Mouse (Mus musculus) liver, postnatal 0 days (tissue): ENCODE results near the gene Rnf215. TPM values are rescaled to one million over a fixed set of nuclear protein-coding genes. Genes with fewer than 3 reads are reported as not detected.
"Not testable (repeated sequence)": the region's sequence is repeated elsewhere in the genome, so short reads cannot be mapped to it uniquely, and the experiment has no call there.

Experiments
- ATAC-seq: fragments of 200-750 bp; cut with Nextera tagmentation; 2 replicates; pipeline ENCODE4 v1.8.0; 2017; ENCODE audit warnings: mild to moderate bottlenecking, moderate library complexity
- DNase-seq: peaks from one replicate; pipeline ENCODE4 v3.0.0-alpha.2; 2016
- H3K27ac ChIP-seq: fragments of 300-500 bp; sonication (generic); 2 replicates; pipeline ENCODE4 v1.5.1; 2014; ENCODE audit warnings: antibody characterized with exemption, moderate library complexity, mild to moderate bottlenecking, low read depth
- H3K27me3 ChIP-seq: fragments of 300-500 bp; sonication (generic); 2 replicates; pipeline ENCODE4 v1.6.1; 2014; ENCODE audit warnings: low read length, control low read depth, mixed read lengths; ENCODE audit not compliant: insufficient read depth
- H3K36me3 ChIP-seq: fragments of 300-500 bp; sonication (generic); replicated peaks from 2 replicates; pipeline ENCODE4 v1.6.1; 2014; ENCODE audit warnings: mild to moderate bottlenecking, control low read depth, low read length, moderate library complexity, mixed read lengths; ENCODE audit not compliant: insufficient read depth
- H3K4me1 ChIP-seq: fragments of 300-500 bp; sonication (generic); 2 replicates; pipeline ENCODE4 v1.6.1; 2014; ENCODE audit warnings: antibody characterized with exemption, mild to moderate bottlenecking, control low read depth; ENCODE audit not compliant: insufficient read depth
- H3K4me2 ChIP-seq: fragments of 300-500 bp; sonication (generic); 2 replicates; pipeline ENCODE4 v1.6.1; 2014; ENCODE audit warnings: low read depth, mild to moderate bottlenecking, low read length, moderate library complexity, mixed read lengths
- H3K4me3 ChIP-seq: fragments of 300-500 bp; sonication (generic); 2 replicates; pipeline ENCODE4 v1.5.1; 2014; ENCODE audit warnings: low read depth, low read length
- H3K9ac ChIP-seq: fragments of 300-500 bp; sonication (generic); replicated peaks from 2 replicates; pipeline ENCODE4 v1.6.1; 2014; ENCODE audit warnings: mild to moderate bottlenecking, moderate library complexity
- H3K9me3 ChIP-seq: fragments of 300-500 bp; sonication (generic); 2 replicates; pipeline ENCODE4 v1.6.1; 2016; ENCODE audit warnings: mild to moderate bottlenecking, control low read depth, low read length, mixed read lengths
- CTCF ChIP-seq: sonication (generic); IDR thresholded peaks from 2 replicates; pipeline ENCODE4 v1.5.1; 2016; ENCODE audit warnings: antibody characterized with exemption, low read depth
- EP300 ChIP-seq: IDR thresholded peaks from 2 replicates; pipeline ENCODE4 v1.6.1; 2016; ENCODE audit warnings: antibody characterized with exemption, low read depth, mild to moderate bottlenecking
- WGBS: fragments of 180-500 bp; shearing (Covaris S2); extraction: QIAGEN DNeasy Blood & Tissue Kit; methylation state at CpG from one replicate; pipeline ENCODE4 v1.1.7; 2014; ENCODE audit not compliant: insufficient replicate concordance; 5-methylcytosine and 5-hydroxymethylcytosine counted together
- polyA plus RNA-seq: library from polyadenylated mRNA; unstranded; fragments of >200 nt; fragmentation: Nextera tagmentation; extraction: Ambion mirVana; gene quantifications from 2 replicates; pipeline ENCODE4 v1.2.1, GENCODE M21; 2015

The Rnf215 gene
- polyA plus RNA-seq, 1 experiment from 2014 or later = 6.4 TPM

GRCm38 (mm10) chr11:4099447-4099846 is 35.6 kb upstream of the Rnf215 start:
- 68% methylated on average over 3 of the region's 3 CpGs for WGBS
- Histone ChIP-seq H3K4me3 (no peak overlapping the region), H3K9ac (no peak overlapping the region), H3K27me3 (no peaks in the 10 kb centered on the region), H3K27ac (no peak overlapping the region), H3K4me2 (no peak overlapping the region), H3K4me1 (peaks cover 27% of the 10 kb centered on the region), H3K36me3 (peaks cover 24% of the 10 kb centered on the region), H3K9me3 (no peaks in the 10 kb centered on the region)
- DNase-seq (no peak), ATAC-seq (no peak)
- TF ChIP-seq CTCF (no peak), EP300 (no peak)

- no peak for DNase-seq
- H3K36me3 ChIP-seq = peaks cover 29% of the 10 kb centered on the region
- 73% methylated on average over 5 of the region's 5 CpGs for WGBS
These were observed 33.2 kb upstream of the Rnf215 start for GRCm38 (mm10) chr11:4101851-4102250.

DNA sequence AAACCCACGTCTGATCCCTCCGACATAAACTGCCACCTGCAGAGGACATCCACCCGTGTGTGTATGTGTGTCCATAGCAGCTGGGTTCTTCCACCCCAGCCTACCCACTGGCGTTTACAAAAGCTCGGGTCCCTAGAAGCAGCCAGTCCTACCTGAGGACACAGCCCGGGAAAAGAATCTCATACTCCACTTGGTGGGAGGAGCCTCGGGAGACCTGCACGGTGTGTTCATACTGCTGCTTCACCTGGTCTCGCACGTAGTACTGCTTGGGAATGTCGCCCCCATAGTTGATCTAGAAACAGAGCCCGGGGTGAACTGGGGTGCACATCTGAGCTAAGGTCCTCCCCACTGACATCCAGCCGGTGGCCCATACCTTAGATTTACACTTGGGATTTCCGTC is 31.5 kb upstream of the Rnf215 start:
- WGBS = 82% methylated on average over 14 of the region's 14 CpGs
- no peak overlapping the region for H3K4me3 ChIP-seq

More at GRCm38 (mm10) chr11:4101851-4102250, 33.2 kb upstream of the Rnf215 start:
- Histone ChIP-seq H3K4me1 (peaks cover 9% of the 10 kb centered on the region), H3K9ac (no peak overlapping the region), H3K27ac (no peak overlapping the region), H3K9me3 (no peaks in the 10 kb centered on the region), H3K4me2 (no peak overlapping the region), H3K27me3 (no peaks in the 10 kb centered on the region), H3K4me3 (no peak overlapping the region)
- TF ChIP-seq CTCF (no peak), EP300 (no peak)
- ATAC-seq = no peak

GRCm38 (mm10) chr11:4104989-4105388 is 30.0 kb upstream of the Rnf215 start:
- Histone ChIP-seq H3K4me2 (no peak overlapping the region), H3K27ac (no peak overlapping the region)
- WGBS = 79% methylated on average over 5 of the region's 5 CpGs

More for the DNA sequence above, 31.5 kb upstream of the Rnf215 start:
- Histone ChIP-seq H3K36me3 (peaks cover 34% of the 10 kb centered on the region), H3K9ac (no peak overlapping the region), H3K9me3 (no peaks in the 10 kb centered on the region), H3K4me1 (no peaks in the 10 kb centered on the region), H3K27ac (no peak overlapping the region), H3K4me2 (no peak overlapping the region), H3K27me3 (no peaks in the 10 kb centered on the region)
- TF ChIP-seq CTCF (no peak), EP300 (no peak)
- ATAC-seq = no peak
- DNase-seq = no peak

GRCm38 (mm10) chr11:4105444-4105843 is 29.6 kb upstream of the Rnf215 start:
- Histone ChIP-seq H3K4me1 (no peaks in the 10 kb centered on the region), H3K4me2 (no peak overlapping the region), H3K9me3 (no peaks in the 10 kb centered on the region), H3K27me3 (no peaks in the 10 kb centered on the region), H3K4me3 (no peak overlapping the region), H3K27ac (no peak overlapping the region), H3K9ac (no peak overlapping the region), H3K36me3 (peaks cover 37% of the 10 kb centered on the region)
- WGBS = 62% methylated on average over 6 of the region's 6 CpGs
- no peak for DNase-seq
- TF ChIP-seq EP300 = no peak
- TF ChIP-seq CTCF = no peak
- no peak for ATAC-seq

More at GRCm38 (mm10) chr11:4104989-4105388, 30.0 kb upstream of the Rnf215 start:
- Histone ChIP-seq H3K36me3 (peaks cover 34% of the 10 kb centered on the region), H3K9me3 (no peaks in the 10 kb centered on the region), H3K9ac (no peak overlapping the region), H3K4me3 (no peak overlapping the region), H3K4me1 (no peaks in the 10 kb centered on the region), H3K27me3 (no peaks in the 10 kb centered on the region)
- DNase-seq = no peak
- ATAC-seq = no peak
- TF ChIP-seq EP300 (no peak), CTCF (no peak)

- H3K4me3 ChIP-seq, H3K4me2 ChIP-seq, ATAC-seq, H3K4me1 ChIP-seq, H3K9me3 ChIP-seq, H3K27ac ChIP-seq, H3K27me3 ChIP-seq, DNase-seq, H3K9ac ChIP-seq: not testable (repeated sequence)
- 86% methylated on average over 3 of the region's 6 CpGs for WGBS
- H3K36me3 ChIP-seq = peaks cover 33% of the 10 kb centered on the region
These were observed 27.1 kb upstream of the Rnf215 start for GRCm38 (mm10) chr11:4107901-4108300.

- Histone ChIP-seq H3K4me1 (peaks cover 15% of the 10 kb centered on the region), H3K36me3 (peaks cover 25% of the 10 kb centered on the region), H3K9me3 (no peaks in the 10 kb centered on the region), H3K4me2 (no peak overlapping the region), H3K4me3 (no peak overlapping the region), H3K9ac (no peak overlapping the region), H3K27ac (no peak overlapping the region), H3K27me3 (no peaks in the 10 kb centered on the region)
- no peak for ATAC-seq
- no peak for DNase-seq
- WGBS = 69% methylated on average over 7 of the region's 7 CpGs
- TF ChIP-seq EP300 = no peak
- no peak for TF ChIP-seq CTCF
These were observed 26.3 kb upstream of the Rnf215 start for GRCm38 (mm10) chr11:4108691-4109090.
